Mouse (Mus musculus) lung, postnatal 0 days (tissue): ENCODE measurements around the gene Abcf2. TPM values are rescaled to one million over a fixed set of nuclear protein-coding genes. Genes with fewer than 3 reads are reported as not detected.

Experiments
- ATAC-seq: fragments of 200-750 bp; cut with Nextera tagmentation; 2 replicates; pipeline ENCODE4 v1.8.0; 2017; ENCODE audit warnings: moderate library complexity
- DNase-seq: peaks from one replicate; pipeline ENCODE4 v3.0.0-alpha.2; 2016; ENCODE audit warnings: low spot score
- H3K27ac ChIP-seq: fragments of 300-500 bp; sonication (generic); 2 replicates; pipeline ENCODE4 v1.5.1; 2014; ENCODE audit warnings: antibody characterized with exemption, mild to moderate bottlenecking, low read length, mixed read lengths
- H3K27me3 ChIP-seq: fragments of 300-500 bp; sonication (generic); replicated peaks from 2 replicates; pipeline ENCODE4 v1.6.1; 2014; ENCODE audit warnings: low read length, mixed read lengths; ENCODE audit not compliant: insufficient read depth
- H3K36me3 ChIP-seq: fragments of 300-500 bp; sonication (generic); 2 replicates; pipeline ENCODE4 v1.6.1; 2014; ENCODE audit warnings: low read length, mixed read lengths; ENCODE audit not compliant: insufficient read depth
- H3K4me1 ChIP-seq: fragments of 300-500 bp; sonication (generic); 2 replicates; pipeline ENCODE4 v1.6.1; 2014; ENCODE audit warnings: antibody characterized with exemption, low read depth, low read length, mixed read lengths; ENCODE audit not compliant: insufficient read depth
- H3K4me2 ChIP-seq: fragments of 300-500 bp; sonication (generic); replicated peaks from 2 replicates; pipeline ENCODE4 v1.6.1; 2014; ENCODE audit warnings: low read depth, mild to moderate bottlenecking, low read length, moderate library complexity, mixed read lengths
- H3K4me3 ChIP-seq: fragments of 300-500 bp; sonication (generic); 2 replicates; pipeline ENCODE4 v1.5.1; 2014; ENCODE audit warnings: low read depth, low read length
- H3K9ac ChIP-seq: fragments of 300-500 bp; sonication (generic); replicated peaks from 2 replicates; pipeline ENCODE4 v1.6.1; 2014; ENCODE audit warnings: low read depth, mild to moderate bottlenecking
- H3K9me3 ChIP-seq: fragments of 300-500 bp; sonication (generic); 2 replicates; pipeline ENCODE4 v1.6.1; 2016; ENCODE audit warnings: low read length, mixed read lengths
- CTCF ChIP-seq: IDR thresholded peaks from 2 replicates; pipeline ENCODE4 v1.5.1; 2016; ENCODE audit warnings: antibody characterized with exemption, mild to moderate bottlenecking
- EP300 ChIP-seq: IDR thresholded peaks from 2 replicates; pipeline ENCODE4 v1.6.1; 2016; ENCODE audit warnings: antibody characterized with exemption, mild to moderate bottlenecking, control low read depth
- WGBS: fragments of 180-500 bp; shearing (Covaris S2); extraction: QIAGEN DNeasy Blood & Tissue Kit; methylation state at CpG from one replicate; pipeline ENCODE4 v1.1.7; 2014; 5-methylcytosine and 5-hydroxymethylcytosine counted together
- polyA plus RNA-seq: library from polyadenylated mRNA; unstranded; fragments of >200 nt; fragmentation: Nextera tagmentation; extraction: Ambion mirVana; gene quantifications from 2 replicates; pipeline ENCODE4 v1.2.1, GENCODE M21; 2015

Gene Abcf2
- 47.7 TPM in 2 replicates for polyA plus RNA-seq

DNA sequence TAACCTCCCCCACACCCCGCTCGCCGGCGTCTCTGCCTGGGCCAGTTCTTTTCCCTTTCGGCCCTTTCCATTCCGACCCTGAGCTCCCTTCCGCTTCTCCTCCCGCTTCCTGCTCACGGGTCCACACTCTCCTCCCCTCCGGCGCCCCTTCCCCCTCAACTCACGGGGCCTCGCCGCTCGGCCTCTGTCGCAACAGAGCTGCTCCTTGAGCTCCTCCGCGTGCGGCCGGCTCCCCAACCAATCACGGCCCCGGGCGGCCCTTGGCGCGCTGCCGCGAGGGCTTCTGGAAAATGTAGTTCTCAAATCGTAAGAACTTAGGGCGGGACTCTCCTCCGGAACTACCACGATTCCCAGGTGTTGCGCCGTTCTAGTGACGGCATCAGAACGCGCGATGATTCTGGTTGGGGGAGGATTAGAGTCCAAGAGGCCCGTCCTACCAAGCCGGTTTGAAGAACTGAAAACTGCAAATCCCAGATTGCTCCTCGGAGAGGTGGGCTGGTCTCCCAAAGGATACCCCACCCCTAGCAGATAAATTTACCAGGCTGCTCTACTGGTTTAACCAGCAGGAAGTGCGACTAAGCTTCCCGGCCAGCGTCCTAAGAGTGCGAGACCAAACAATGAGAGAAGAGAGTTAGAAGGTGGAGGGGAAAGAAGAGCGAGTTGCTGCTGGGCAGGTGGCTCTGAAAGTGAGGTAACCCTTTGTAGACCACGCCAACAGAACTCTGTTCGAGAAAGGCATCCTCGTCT, at the start of gene Abcf2:
Gene Abcf2, minus strand, starts transcription at position 285 of the 747 bp plus-strand sequence.
- ATAC-seq (peak; percentile 97), DNase-seq (peak; percentile 99)
- Histone ChIP-seq H3K9ac (peak within 1 kb of the TSS; percentile 70), H3K4me3 (peak within 1 kb of the TSS; percentile 68), H3K4me2 (peak within 1 kb of the TSS; percentile 83), H3K27me3 (no peaks in the 10 kb centered on the region), H3K9me3 (no peaks in the 10 kb centered on the region), H3K27ac (peak within 1 kb of the TSS; percentile 85), H3K36me3 (peaks cover 5% of the 10 kb centered on the region; the same call in 1 of the 2 replicates), H3K4me1 (peaks cover 6% of the 10 kb centered on the region; the same call in 1 of the 2 replicates)
- TF ChIP-seq CTCF, result no peak; the same call in 1 of the 2 replicates
- TF ChIP-seq EP300, result peak; percentile 69
- WGBS, result under 1% methylated on average over 45 of the region's 48 CpGs

DNA sequence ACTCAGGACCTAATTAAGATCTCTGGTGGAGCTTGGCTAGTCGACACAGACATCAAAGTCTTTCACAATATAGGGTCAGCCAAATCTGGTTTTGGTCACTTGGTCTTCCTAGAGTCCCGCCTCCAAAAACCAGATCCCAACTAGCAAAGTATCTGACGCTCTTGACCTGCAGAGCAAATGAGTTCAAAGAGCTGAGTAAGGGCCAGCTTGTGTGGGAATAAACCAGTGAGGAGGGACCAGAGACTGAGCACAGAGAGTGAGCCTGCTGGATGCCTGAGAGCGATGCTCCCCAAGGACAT, 47.5 kb upstream of the Abcf2 start:
- H3K4me1 ChIP-seq, result no peaks in the 10 kb centered on the region
- no peaks in the 10 kb centered on the region for H3K36me3 ChIP-seq
- ATAC-seq, result no peak
- no peak overlapping the region for H3K9ac ChIP-seq
- H3K27me3 ChIP-seq, result no peaks in the 10 kb centered on the region
- WGBS, result 31% methylated on average over 4 of the region's 4 CpGs
- H3K9me3 ChIP-seq, result no peaks in the 10 kb centered on the region
- no peak for DNase-seq
- H3K4me2 ChIP-seq, result no peak overlapping the region
- H3K27ac ChIP-seq, result no peak overlapping the region
- TF ChIP-seq EP300, result no peak
- no peak for TF ChIP-seq CTCF
- H3K4me3 ChIP-seq, result no peak overlapping the region

DNA sequence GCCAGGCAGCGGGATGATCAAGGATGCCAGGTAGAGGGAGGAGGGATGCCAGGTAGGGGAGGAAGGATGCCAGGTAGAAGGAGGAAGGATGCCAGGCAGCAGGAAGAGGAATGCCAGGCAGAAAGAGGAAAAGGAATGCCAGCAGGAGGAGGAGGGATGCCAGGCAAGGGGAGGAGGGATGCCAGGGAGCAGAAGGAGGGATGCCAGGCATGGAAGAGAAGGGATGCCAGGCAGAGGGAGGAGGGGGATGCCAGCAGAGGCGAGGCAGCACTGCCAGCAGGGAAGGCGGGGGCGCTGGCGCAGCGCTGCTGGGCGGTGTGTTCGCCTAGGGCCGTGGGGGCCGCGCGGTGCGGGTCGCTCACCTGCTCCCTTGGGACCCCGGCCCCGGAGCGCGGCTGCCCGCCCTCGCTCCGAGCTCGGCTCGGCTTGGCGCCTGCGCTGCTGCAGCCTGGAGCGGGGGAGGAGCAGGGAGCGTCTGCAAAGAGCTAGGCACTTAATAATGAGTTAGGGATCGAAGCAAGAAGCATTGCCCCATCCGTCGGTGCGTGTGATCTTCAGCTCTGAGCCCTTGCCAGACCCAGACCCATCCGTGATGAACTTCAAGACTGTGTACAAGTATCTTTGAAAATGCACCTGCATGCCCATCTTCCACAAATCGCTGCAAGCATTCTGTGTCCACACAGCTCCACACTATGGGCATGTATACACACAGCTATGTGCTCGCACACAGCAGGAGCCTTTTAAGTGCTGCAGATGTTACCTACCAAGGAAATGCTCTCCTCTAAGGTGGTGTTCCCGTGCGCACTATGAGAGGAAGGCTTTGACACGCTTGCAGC, 46.9 kb upstream of the Abcf2 start, which contains the start of gene Smarcd3:
Gene Smarcd3, minus strand, starts transcription at position 426 of the 836 bp plus-strand sequence.
- H3K4me1 ChIP-seq, result no peaks in the 10 kb centered on the region

DNA sequence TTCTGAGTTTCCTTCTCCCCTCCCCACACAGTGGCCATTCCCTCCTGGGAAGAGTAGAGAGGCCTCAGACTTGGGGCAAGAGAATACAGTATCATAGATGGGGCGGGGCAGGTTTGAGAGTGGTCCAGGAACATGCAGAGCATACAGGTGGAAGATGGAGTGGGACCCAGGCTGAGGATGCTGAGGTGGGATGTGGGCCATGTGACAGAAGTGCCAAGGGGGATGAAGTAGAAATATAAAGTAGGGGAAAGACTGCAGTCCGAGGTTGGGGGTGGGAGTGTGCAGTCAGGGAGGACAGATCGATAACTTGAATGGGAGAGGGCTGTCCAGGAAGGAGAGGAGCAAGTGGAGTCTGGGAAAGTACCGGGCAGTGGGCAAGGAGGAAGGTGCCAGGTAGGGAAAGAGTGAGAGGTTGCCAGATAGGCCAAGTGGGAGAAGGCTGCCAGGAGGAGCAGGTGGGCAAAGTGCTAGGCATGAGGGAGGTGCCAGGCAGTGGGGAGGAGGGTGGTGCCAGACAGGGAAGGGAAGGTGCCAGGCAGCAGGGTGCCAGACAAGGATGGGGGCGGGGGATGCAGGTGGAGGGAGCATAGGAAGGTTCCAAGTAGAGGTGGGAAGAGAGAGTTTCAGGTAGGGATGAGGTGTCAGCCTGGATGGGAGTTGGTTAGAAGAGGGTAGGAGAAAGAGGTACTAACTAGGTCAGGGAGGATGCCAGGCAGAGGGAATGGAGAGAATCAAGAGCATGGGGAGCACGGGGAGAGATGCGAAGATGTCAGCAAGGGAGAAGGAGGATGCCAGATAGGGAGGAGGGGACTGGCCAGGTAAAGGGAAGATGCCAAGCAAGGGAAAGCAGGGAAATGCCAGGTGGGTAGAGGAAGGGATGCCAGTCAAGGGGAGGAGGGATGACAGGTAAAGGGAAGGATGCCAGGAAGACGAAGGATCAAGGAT, 46.0 kb upstream of the Abcf2 start:
- WGBS, result 43% methylated on average over 8 of the region's 8 CpGs
- ATAC-seq, result no peak
- H3K4me2 ChIP-seq, result 0 out of 2 replicates have a peak overlapping the region, but pooled peaks have one; percentile 56
- no peaks in the 10 kb centered on the region for H3K27me3 ChIP-seq
- no peak overlapping the region for H3K9ac ChIP-seq
- H3K4me3 ChIP-seq, result no peak overlapping the region
- H3K27ac ChIP-seq, result no peak overlapping the region
- H3K36me3 ChIP-seq, result no peaks in the 10 kb centered on the region
- DNase-seq, result no peak
- TF ChIP-seq EP300 (no peak), CTCF (no peak)
- H3K4me1 ChIP-seq, result no peaks in the 10 kb centered on the region
- H3K9me3 ChIP-seq, result no peaks in the 10 kb centered on the region

More for the DNA sequence above, 46.9 kb upstream of the Abcf2 start, which contains the start of gene Smarcd3:
- Histone ChIP-seq H3K9me3 (no peaks in the 10 kb centered on the region), H3K4me3 (peak within 1 kb of the TSS; percentile 24; the same call in 1 of the 2 replicates), H3K4me2 (peak within 1 kb of the TSS; percentile 56), H3K27me3 (no peaks in the 10 kb centered on the region), H3K36me3 (no peaks in the 10 kb centered on the region), H3K27ac (no peak within 1 kb of the TSS), H3K9ac (no peak within 1 kb of the TSS)
- TF ChIP-seq CTCF (no peak), EP300 (no peak)
- peak; percentile 43 for ATAC-seq
- WGBS, result 4% methylated on average over 36 of the region's 37 CpGs
- DNase-seq, result peak; percentile 63

DNA sequence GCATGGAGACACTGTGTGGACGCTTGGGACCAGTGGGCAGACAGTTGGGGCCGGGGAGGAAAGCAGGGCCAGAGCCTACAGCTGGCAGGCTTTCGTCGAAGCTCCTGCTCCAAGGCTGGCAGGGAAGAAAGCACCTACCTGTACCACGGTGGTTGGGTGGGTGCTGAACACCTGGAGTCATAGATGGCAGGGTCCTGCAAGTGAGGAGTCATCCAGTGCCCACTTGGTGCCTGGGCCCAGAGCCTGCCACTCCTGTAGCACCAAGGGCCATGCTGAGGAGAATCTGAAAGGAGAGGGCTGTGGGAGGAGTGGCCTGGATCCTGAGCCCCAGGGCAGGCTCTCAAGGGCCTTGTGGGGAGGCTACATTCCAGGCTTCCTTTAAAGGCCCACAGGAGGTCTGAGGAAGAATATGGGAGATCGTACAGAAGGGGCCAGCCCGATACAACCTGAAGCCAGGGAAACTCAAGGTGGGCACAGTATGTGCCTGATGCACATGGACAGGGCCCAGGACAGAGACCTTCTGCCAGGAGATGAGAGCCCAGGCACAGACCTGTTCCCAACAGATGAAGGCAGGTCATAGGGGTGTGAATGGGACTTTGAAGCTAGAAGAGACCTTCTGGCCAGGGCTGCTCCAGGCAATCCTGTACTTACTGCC, 45.2 kb upstream of the Abcf2 start:
- H3K9ac ChIP-seq, result no peak overlapping the region
- no peak overlapping the region for H3K27ac ChIP-seq
- ATAC-seq, result peak; percentile 23; the same call in 1 of the 2 replicates
- no peak for DNase-seq
- H3K4me2 ChIP-seq, result no peak overlapping the region
- TF ChIP-seq EP300, result no peak
- no peak for TF ChIP-seq CTCF
- no peaks in the 10 kb centered on the region for H3K36me3 ChIP-seq
- no peaks in the 10 kb centered on the region for H3K9me3 ChIP-seq
- H3K4me3 ChIP-seq, result no peak overlapping the region
- H3K27me3 ChIP-seq, result no peaks in the 10 kb centered on the region
- WGBS, result 70% methylated on average over 7 of the region's 7 CpGs
- no peaks in the 10 kb centered on the region for H3K4me1 ChIP-seq
